Mouse (Mus musculus): ENCODE data around the gene Sec24b.

Gene Sec24b

GRCm38 (mm10) chr3:130054587-130054986, 6.8 kb downstream of the Sec24b start:
- no peak for DNase-seq

GRCm38 (mm10) chr3:130053340-130054066, 7.8 kb downstream of the Sec24b start:
- peak in 1 of 2 experiments; percentile 32 for DNase-seq

- DNase-seq, result peak in 1 of 2 experiments; percentile 63
Observed at GRCm38 (mm10) chr3:130052541-130053298, 8.6 kb downstream of the Sec24b start.

- DNase-seq, result no peak
Observed at GRCm38 (mm10) chr3:130052116-130052515, 9.2 kb downstream of the Sec24b start.

GRCm38 (mm10) chr3:130040711-130041110, 20.6 kb downstream of the Sec24b start:
- no peak for DNase-seq

DNA sequence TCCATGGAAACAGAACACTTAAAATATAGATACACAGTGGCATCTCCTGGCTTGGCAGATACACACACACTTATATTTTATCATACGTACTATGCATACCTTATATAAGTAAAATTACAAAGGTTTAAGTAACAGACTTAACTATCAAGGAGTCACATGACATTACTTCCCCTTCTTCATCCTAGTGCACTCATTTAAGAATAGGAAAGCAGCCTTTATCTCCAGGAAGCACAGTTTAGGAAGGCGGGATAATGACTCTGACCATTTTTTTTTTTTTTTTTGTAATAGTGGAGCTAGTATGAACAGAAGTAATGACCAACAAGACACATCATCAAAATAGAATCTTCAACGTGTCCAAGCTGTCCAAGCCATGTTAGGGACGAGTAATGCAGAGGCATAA, 21.3 kb downstream of the Sec24b start:
- no peak for DNase-seq

- DNase-seq, result no peak
Observed at GRCm38 (mm10) chr3:130028741-130029140, 32.6 kb downstream of the Sec24b start.

- DNase-seq, result no peak
Observed at GRCm38 (mm10) chr3:130026181-130026580, 35.2 kb downstream of the Sec24b start.

GRCm38 (mm10) chr3:130025556-130025955, 35.8 kb downstream of the Sec24b start:
- DNase-seq, result no peak

DNA sequence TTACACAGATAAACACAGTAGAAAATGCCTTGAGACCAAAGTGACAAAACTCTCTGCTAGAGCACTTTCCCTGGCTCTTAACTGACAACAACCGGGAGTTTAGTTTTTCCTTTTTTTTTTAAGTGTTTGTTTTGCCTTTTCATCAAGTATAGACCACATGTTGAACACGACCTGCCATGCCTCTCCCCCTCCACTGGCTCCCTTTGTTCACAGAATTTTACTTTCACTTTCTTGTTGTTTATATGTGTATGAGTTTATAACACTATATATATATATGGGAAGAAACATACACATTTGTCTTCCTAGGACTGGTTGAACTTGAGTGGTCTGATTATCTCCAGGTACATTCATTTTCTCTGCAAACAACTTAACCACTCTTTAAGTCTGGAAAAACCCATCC, 48.4 kb downstream of the Sec24b start:
- DNase-seq, result no peak

DNA sequence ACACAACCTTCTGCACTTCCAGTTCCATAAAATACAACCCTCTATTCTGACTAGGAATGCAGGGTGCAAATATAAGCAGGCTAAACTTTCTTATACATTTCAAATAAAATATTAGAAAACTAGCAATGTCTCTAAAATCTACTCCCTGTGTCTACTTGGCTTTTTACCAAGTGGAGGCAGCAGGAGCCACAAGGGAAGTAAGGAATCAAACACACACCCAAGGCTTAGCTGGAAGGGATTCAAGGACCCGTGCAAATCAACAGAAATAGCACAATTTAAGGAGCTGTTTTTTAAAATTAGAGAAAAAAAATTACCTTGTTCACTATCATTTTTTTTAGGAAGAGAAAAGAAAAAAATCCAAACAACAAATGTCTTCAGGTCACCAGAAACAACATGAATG, 50.1 kb downstream of the Sec24b start:
- DNase-seq, result no peak

DNA sequence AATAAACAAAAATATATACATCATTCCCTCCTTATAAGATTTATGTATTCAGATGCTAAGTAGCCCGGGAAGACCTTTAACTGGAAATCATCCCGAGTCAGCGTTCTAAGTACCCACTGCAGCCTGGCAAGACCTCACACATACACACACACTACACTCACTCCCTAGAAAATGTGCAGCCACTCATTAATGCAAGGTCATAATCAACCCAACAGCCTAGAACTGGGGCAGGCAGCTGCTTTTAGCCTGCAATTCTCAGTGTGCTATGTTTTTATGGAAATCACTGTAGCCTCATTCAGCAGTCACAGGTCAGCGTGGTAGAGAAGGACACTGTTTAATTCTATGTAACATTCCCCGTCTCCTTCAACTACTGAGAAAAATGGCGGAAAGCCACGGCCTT, 55.2 kb downstream of the Sec24b start:
- DNase-seq, result no peak

- no peak for DNase-seq
Observed at GRCm38 (mm10) chr3:130000926-130001325, 60.4 kb downstream of the Sec24b start.

GRCm38 (mm10) chr3:129998526-129998925, 62.8 kb downstream of the Sec24b start:
- no peak for DNase-seq

- DNase-seq, result no peak
Observed at GRCm38 (mm10) chr3:129998001-129998400, 63.4 kb downstream of the Sec24b start.

DNA sequence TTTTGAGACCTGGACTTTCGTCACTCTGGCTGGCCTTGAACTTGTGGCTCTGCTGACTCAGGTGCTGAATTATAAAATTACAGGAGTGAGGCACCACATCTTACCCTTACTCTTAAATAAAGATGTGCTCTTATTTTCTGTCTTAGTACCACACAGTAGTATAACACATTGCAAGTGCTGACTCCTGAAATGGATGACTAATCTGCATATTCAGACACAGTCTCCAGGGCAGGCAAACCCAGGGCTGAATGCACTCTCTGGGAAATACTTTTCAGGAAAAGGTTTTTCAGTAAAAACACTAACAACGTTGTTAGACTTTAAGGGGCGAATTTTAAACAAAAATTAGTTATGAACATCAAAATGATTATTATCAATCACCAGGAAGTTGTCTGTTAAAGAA, 64.0 kb downstream of the Sec24b start:
- no peak for DNase-seq

GRCm38 (mm10) chr3:129987297-129987696, 74.1 kb downstream of the Sec24b start:
- no peak for DNase-seq

- DNase-seq, result no peak
Observed at GRCm38 (mm10) chr3:129985335-129985734, 76.0 kb downstream of the Sec24b start.

DNA sequence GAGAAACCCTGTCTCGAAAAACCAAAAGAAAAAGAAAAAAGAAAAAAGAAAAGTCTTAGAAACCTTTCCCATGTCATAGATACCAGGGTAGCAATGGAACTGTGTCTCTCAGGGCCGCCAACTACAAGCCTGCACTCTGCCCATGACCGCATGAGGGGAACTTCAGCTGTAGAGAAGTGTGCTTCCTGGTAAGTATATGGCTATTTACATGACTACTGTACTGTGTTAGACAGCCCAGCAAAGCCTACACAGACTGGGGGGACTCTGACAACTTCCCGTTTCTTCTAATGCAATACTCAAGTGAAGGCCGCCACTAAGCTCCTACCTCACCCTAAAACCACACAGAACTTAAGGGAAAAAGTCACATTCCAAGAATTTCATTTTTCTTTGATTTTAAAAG, 76.6 kb downstream of the Sec24b start:
- DNase-seq, result no peak

DNA sequence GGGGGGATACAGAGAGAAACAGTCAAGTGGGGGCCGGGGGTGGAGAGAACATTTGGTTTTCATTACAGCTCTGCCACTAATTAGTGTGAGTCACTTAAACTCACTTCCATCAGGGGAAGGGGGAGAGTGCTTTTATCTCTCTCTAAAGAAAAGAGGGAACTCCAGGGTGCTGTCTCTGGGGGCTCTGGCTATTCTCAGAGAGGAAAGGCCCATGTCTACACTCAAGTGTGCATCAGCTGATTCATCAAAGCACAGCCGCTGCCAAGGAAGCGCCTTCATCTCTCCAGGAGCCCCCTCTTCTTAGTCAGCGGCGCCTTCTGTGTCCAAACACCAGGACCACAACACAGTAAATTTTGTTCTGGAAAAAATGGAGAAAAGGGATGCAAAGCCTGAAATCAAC, 79.1 kb downstream of the Sec24b start:
- no peak for DNase-seq

DNA sequence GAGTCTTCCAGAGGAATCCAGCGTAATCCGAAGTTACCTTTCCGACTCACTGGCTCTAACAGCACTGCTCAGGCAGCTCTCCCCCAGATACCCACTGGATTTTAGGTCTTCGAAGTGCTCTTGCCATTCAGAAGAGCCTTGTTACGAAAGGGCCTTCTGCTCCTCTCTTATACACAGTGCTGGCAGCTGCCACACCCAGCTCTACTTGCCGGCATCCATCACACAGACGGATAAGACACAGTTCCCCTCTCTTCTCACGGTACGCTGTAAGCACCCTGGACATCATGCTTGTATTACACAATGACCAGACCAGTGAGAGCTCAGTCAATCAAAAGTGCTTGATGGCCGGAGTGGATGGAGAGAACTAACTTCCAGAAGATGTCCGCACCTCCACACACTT, 79.6 kb downstream of the Sec24b start:
- no peak for DNase-seq

GRCm38 (mm10) chr3:129979510-129979909, 81.8 kb downstream of the Sec24b start:
- DNase-seq, result no peak

GRCm38 (mm10) chr3:129978716-129979115, 82.6 kb downstream of the Sec24b start:
- DNase-seq, result no peak

DNA sequence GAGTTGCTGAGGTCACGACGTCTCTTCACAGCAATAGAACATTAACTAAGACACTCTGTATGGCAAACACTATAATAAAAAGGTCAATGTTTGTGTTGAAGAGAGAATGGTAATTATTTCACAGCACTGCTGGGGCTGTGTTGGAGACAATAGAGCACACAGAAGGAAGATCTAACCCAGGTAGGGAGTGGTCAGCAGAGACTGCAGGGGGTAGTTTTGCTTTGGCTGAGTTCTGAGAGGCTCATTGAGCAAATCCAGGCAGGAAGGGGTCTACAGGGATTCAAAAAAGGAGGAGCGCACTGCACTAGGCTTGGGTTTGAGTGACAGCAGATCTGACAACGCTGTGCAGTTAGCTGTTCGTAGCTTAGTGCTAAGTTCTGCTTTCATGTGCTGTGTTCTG, 85.0 kb downstream of the Sec24b start:
- DNase-seq, result no peak

All from kidney, postnatal 25 days (tissue).